Mouse (Mus musculus) neural tube, embryonic 13.5 days (tissue): Measurements from ENCODE around the gene Fbxl18. TPM values are rescaled to one million over a fixed set of nuclear protein-coding genes. Genes with fewer than 3 reads are reported as not detected.

ENCODE experiments used
- ATAC-seq: fragments of 200-750 bp; cut with Nextera tagmentation; 2 replicates; pipeline ENCODE4 v1.8.0; 2017; ENCODE audit warnings: low read depth, mild to moderate bottlenecking, moderate TSS enrichment, moderate library complexity
- H3K27ac ChIP-seq: fragments of 300-500 bp; sonication (generic); replicated peaks from 2 replicates; pipeline ENCODE4 v1.5.1; 2015; ENCODE audit warnings: moderate library complexity, mild to moderate bottlenecking, inconsistent platforms
- H3K27me3 ChIP-seq: fragments of 300-500 bp; sonication (generic); 2 replicates; pipeline ENCODE4 v1.6.1; 2015; ENCODE audit warnings: mild to moderate bottlenecking, inconsistent platforms
- H3K36me3 ChIP-seq: fragments of 300-500 bp; sonication (generic); 2 replicates; pipeline ENCODE4 v1.6.1; 2015; ENCODE audit warnings: mild to moderate bottlenecking, inconsistent platforms
- H3K4me1 ChIP-seq: fragments of 300-500 bp; sonication (generic); replicated peaks from 2 replicates; pipeline ENCODE4 v1.6.1; 2015; ENCODE audit warnings: inconsistent platforms
- H3K4me2 ChIP-seq: fragments of 300-500 bp; sonication (generic); 2 replicates; pipeline ENCODE4 v1.6.1; 2015; ENCODE audit warnings: inconsistent platforms, mild to moderate bottlenecking, moderate library complexity
- H3K4me3 ChIP-seq: fragments of 300-500 bp; sonication (generic); 2 replicates; pipeline ENCODE4 v1.5.1; 2015; ENCODE audit warnings: mild to moderate bottlenecking, inconsistent platforms
- H3K9ac ChIP-seq: fragments of 300-500 bp; sonication (generic); 2 replicates; pipeline ENCODE4 v1.6.1; 2015; ENCODE audit warnings: moderate library complexity, mild to moderate bottlenecking, inconsistent platforms
- H3K9me3 ChIP-seq: fragments of 300-500 bp; sonication (generic); 2 replicates; pipeline ENCODE4 v1.6.1; 2016; ENCODE audit warnings: inconsistent platforms
- WGBS: fragments of 180-500 bp; shearing (Covaris S2); methylation state at CpG from one replicate; pipeline ENCODE4 v1.1.7; 2015; 5-methylcytosine and 5-hydroxymethylcytosine counted together
- polyA plus RNA-seq: library from polyadenylated mRNA; unstranded; fragments of >200 nt; fragmentation: Nextera tagmentation; extraction: Ambion mirVana; gene quantifications from 2 replicates; pipeline ENCODE4 v1.2.1, GENCODE M21; 2015

Gene Fbxl18
- polyA plus RNA-seq, 1 experiment from 2014 or later = 25.5 TPM

GRCm38 (mm10) chr5:142903470-142904207 is 8.4 kb upstream of the Fbxl18 start:
- Histone ChIP-seq H3K4me3 (peak overlapping the region; percentile 92), H3K36me3 (peaks cover 65% of the 10 kb centered on the region), H3K27ac (peak overlapping the region; percentile 100), H3K9me3 (no peaks in the 10 kb centered on the region), H3K9ac (peak overlapping the region; percentile 100), H3K4me1 (peaks cover 49% of the 10 kb centered on the region), H3K4me2 (peak overlapping the region; percentile 84), H3K27me3 (no peaks in the 10 kb centered on the region)
- WGBS = 83% methylated on average over 14 of the region's 14 CpGs
- no peak for ATAC-seq

DNA sequence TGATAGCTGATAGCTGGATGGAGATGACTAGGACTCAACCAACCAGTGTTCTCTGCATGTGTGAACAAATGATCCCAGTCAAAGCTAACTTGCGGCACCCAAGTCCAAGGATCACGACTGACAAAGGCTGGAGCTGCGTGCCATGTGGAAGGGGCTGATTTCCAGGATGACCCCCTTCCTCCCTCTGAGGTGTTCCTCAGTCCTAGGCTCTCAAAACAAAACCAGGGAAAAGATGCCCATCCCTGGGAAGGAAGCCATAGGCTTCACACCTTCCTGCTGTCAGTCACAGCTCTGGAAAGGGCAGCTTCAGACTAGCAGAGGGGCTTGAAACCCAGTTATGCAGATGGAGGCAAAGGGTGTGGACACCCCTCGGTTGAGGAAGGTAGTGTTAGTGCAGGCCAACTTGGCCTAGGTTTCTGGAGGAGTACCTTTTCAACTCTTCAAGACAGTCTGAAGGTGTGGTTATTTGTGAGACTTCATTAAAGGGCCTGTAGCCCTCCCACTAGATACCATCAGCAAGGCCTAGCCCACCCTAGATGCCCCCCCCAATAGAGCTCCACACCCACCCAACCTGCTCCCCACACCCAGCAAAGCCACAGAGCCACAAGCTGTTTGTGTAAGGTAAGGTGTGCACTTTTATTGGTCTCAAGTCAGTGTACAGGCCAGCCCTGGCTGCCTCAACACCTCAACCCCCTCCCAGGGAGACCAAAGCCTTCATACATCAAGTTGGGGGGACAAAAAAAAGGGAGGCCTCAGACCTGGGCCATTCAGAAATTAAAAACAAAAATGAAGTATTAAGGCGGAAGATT is 7.5 kb upstream of the Fbxl18 start:
- Histone ChIP-seq H3K4me3 (peak overlapping the region; percentile 17), H3K4me1 (peaks cover 39% of the 10 kb centered on the region), H3K27ac (peak overlapping the region; percentile 64), H3K36me3 (peaks cover 70% of the 10 kb centered on the region), H3K27me3 (no peaks in the 10 kb centered on the region), H3K4me2 (peak overlapping the region; percentile 84), H3K9ac (peak overlapping the region; percentile 56), H3K9me3 (no peaks in the 10 kb centered on the region)
- no peak for ATAC-seq
- WGBS = 63% methylated on average over 5 of the region's 5 CpGs

- Histone ChIP-seq H3K36me3 (peaks cover 70% of the 10 kb centered on the region), H3K9me3 (no peaks in the 10 kb centered on the region), H3K4me1 (peaks cover 32% of the 10 kb centered on the region), H3K4me3 (peak overlapping the region; percentile 17; the same call in 1 of the 2 replicates), H3K27ac (peak overlapping the region; percentile 64), H3K27me3 (no peaks in the 10 kb centered on the region), H3K4me2 (peak overlapping the region; percentile 84; the same call in 1 of the 2 replicates), H3K9ac (no peak overlapping the region)
- no peak for ATAC-seq
- 56% methylated on average over 4 of the region's 4 CpGs for WGBS
These were observed 6.8 kb upstream of the Fbxl18 start for GRCm38 (mm10) chr5:142901846-142902505.

- Histone ChIP-seq H3K9me3 (no peaks in the 10 kb centered on the region), H3K9ac (no peak overlapping the region), H3K4me2 (no peak overlapping the region), H3K4me1 (peaks cover 30% of the 10 kb centered on the region), H3K27me3 (no peaks in the 10 kb centered on the region), H3K36me3 (peaks cover 70% of the 10 kb centered on the region), H3K4me3 (no peak overlapping the region), H3K27ac (peak overlapping the region; percentile 64)
- WGBS = 77% methylated on average over 7 of the region's 7 CpGs
- ATAC-seq = no peak
These were observed 6.2 kb upstream of the Fbxl18 start for GRCm38 (mm10) chr5:142901355-142901802.

DNA sequence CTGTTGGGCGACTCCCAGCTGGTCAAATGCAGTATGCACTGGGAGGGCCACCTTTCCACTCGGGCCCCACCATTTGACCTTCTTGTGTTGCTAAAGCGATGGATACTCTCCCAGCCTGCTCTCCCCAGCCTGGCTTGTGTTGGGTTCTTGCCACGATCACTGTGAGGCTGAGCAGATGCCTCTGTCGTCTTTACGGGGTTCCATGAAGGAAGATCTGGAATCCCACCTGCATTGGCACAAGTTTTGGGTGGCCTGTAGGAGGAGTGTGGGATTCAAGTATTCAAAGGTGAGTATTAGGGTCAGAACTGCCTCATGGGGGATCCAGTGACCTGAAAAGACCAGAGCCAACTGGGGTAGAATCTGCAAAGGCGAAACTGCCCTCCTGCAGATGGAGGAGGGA is 5.4 kb upstream of the Fbxl18 start:
- no peak overlapping the region for H3K9ac ChIP-seq
- WGBS = 91% methylated on average over 7 of the region's 7 CpGs
- H3K27ac ChIP-seq = peak overlapping the region; percentile 46; the same call in 1 of the 2 replicates
- peaks cover 70% of the 10 kb centered on the region for H3K36me3 ChIP-seq
- no peaks in the 10 kb centered on the region for H3K27me3 ChIP-seq
- H3K9me3 ChIP-seq = no peaks in the 10 kb centered on the region
- no peak overlapping the region for H3K4me3 ChIP-seq
- ATAC-seq = no peak
- H3K4me2 ChIP-seq = no peak overlapping the region
- H3K4me1 ChIP-seq = peaks cover 38% of the 10 kb centered on the region

DNA sequence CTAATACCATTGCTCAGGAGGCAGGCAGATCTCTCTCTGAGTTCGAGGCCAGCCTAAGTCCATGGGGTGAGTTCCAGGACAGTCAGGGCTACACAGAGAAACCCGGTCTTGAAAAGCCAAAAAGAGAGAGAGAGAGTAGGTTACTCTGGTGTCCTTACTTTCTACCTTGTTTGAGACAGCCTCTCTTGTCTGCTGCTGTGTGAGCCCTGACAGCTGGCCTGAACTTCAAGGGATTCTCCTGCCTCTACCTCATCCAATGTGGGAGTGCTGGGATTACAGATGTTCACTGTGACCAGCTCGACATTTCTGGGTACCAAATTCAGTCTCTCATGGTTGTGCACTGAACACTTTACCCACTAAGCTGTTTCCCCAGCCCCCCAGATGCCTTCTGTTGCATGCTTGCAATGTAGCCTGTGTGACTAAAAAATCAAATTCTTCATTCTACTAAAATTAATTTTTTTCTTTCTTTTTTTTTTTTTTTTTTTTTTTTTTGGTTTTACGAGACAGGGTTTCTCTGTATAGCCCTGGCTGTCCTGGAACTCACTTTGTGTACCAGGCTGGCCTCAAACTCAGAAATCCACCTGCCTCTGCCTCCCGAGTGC is 4.8 kb upstream of the Fbxl18 start:
- Histone ChIP-seq H3K9me3 (no peaks in the 10 kb centered on the region), H3K27ac (no peak overlapping the region), H3K9ac (no peak overlapping the region), H3K4me1 (peaks cover 41% of the 10 kb centered on the region), H3K4me2 (no peak overlapping the region), H3K27me3 (no peaks in the 10 kb centered on the region), H3K4me3 (no peak overlapping the region), H3K36me3 (peaks cover 65% of the 10 kb centered on the region)
- ATAC-seq = no peak
- WGBS = 74% methylated on average over 5 of the region's 5 CpGs

- no peak for ATAC-seq
- H3K4me1 ChIP-seq = peaks cover 38% of the 10 kb centered on the region
- H3K27me3 ChIP-seq = no peaks in the 10 kb centered on the region
- H3K4me2 ChIP-seq = no peak overlapping the region
- WGBS = 85% methylated on average over 9 of the region's 9 CpGs
- H3K4me3 ChIP-seq = no peak overlapping the region
- H3K27ac ChIP-seq = no peak overlapping the region
- no peaks in the 10 kb centered on the region for H3K9me3 ChIP-seq
- H3K36me3 ChIP-seq = peaks cover 56% of the 10 kb centered on the region
- no peak overlapping the region for H3K9ac ChIP-seq
These were observed 3.9 kb upstream of the Fbxl18 start for GRCm38 (mm10) chr5:142899057-142899601.

DNA sequence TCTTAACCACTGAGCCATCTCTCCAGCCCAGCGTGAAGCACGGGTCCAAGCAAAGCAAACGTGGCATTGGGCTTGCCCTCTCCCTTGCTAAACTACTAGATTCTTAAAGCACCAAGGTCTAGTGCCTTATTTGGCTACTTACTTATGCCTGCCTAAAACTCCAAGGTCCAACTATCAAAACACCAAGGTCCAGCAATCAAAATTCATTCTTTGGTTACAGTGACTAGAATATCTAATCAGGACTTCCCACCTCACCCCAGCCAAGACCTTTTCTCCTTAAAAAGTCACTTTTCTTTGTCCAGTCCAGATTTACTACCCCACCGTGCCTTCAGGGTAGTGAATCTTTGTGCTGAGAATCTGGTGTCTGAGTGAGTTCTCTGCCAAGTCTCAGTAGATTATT is 3.1 kb upstream of the Fbxl18 start:
- 73% methylated on average over 4 of the region's 4 CpGs for WGBS
- no peak for ATAC-seq

GRCm38 (mm10) chr5:142897568-142898248 is 2.5 kb upstream of the Fbxl18 start:
- WGBS = 96% methylated on average over 7 of the region's 7 CpGs
- H3K9me3 ChIP-seq = no peaks in the 10 kb centered on the region
- H3K4me2 ChIP-seq = no peak overlapping the region
- H3K27me3 ChIP-seq = no peaks in the 10 kb centered on the region
- H3K27ac ChIP-seq = no peak overlapping the region
- peaks cover 43% of the 10 kb centered on the region for H3K36me3 ChIP-seq
- H3K4me1 ChIP-seq = peaks cover 35% of the 10 kb centered on the region
- H3K4me3 ChIP-seq = no peak overlapping the region
- no peak overlapping the region for H3K9ac ChIP-seq
- ATAC-seq = no peak

More for the DNA sequence above, 3.1 kb upstream of the Fbxl18 start:
- H3K27me3 ChIP-seq = no peaks in the 10 kb centered on the region
- H3K9ac ChIP-seq = no peak overlapping the region
- no peak overlapping the region for H3K4me2 ChIP-seq
- H3K27ac ChIP-seq = no peak overlapping the region
- peaks cover 39% of the 10 kb centered on the region for H3K4me1 ChIP-seq
- no peaks in the 10 kb centered on the region for H3K9me3 ChIP-seq
- no peak overlapping the region for H3K4me3 ChIP-seq
- H3K36me3 ChIP-seq = peaks cover 49% of the 10 kb centered on the region

- 90% methylated on average over 5 of the region's 5 CpGs for WGBS
- H3K4me2 ChIP-seq = no peak overlapping the region
- ATAC-seq = no peak
- peaks cover 33% of the 10 kb centered on the region for H3K36me3 ChIP-seq
- H3K27ac ChIP-seq = no peak overlapping the region
- H3K9me3 ChIP-seq = no peaks in the 10 kb centered on the region
- H3K4me1 ChIP-seq = peaks cover 27% of the 10 kb centered on the region
- H3K4me3 ChIP-seq = no peak overlapping the region
- H3K9ac ChIP-seq = no peak overlapping the region
- no peaks in the 10 kb centered on the region for H3K27me3 ChIP-seq
These were observed 1.5 kb upstream of the Fbxl18 start for GRCm38 (mm10) chr5:142896713-142897112.

GRCm38 (mm10) chr5:142896192-142896591 is 971 bp upstream of the Fbxl18 start:
- Histone ChIP-seq H3K36me3 (peaks cover 28% of the 10 kb centered on the region), H3K9ac (no peak overlapping the region), H3K9me3 (no peaks in the 10 kb centered on the region), H3K27ac (no peak overlapping the region), H3K4me1 (peaks cover 30% of the 10 kb centered on the region), H3K27me3 (no peaks in the 10 kb centered on the region), H3K4me3 (0 out of 2 replicates have a peak overlapping the region, but pooled peaks have one; percentile 71), H3K4me2 (peak overlapping the region; percentile 73)
- 89% methylated on average over 10 of the region's 10 CpGs for WGBS
- no peak for ATAC-seq
